Mouse (Mus musculus): ENCODE data around the gene Spock1.

Gene Spock1

GRCm38 (mm10) chr13:57721524-57722279, 186.4 kb downstream of the Spock1 start:
- DNase-seq: no peak

GRCm38 (mm10) chr13:57718087-57718486, 190.0 kb downstream of the Spock1 start:
- DNase-seq: no peak

GRCm38 (mm10) chr13:57712910-57713309, 195.2 kb downstream of the Spock1 start:
- no peak for DNase-seq

DNA sequence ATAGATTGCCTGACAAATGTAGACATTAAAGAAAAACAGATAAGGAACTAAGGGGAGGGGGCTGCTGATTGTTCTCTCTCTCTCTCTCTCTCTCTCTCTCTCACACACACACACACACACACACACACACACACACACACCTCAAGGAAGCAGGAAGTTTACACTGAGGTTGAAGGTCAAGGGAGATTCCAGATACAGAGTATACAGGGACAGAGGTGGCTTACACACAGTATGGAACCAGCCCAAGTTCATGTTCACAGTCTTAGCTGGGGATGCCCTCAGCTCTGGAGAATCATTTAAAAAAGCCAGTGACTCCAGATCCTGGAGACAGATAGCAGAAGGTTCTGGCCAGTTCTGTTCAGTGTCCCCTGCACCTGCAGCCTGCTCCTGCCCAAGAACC, 199.7 kb downstream of the Spock1 start:
- DNase-seq: no peak

DNA sequence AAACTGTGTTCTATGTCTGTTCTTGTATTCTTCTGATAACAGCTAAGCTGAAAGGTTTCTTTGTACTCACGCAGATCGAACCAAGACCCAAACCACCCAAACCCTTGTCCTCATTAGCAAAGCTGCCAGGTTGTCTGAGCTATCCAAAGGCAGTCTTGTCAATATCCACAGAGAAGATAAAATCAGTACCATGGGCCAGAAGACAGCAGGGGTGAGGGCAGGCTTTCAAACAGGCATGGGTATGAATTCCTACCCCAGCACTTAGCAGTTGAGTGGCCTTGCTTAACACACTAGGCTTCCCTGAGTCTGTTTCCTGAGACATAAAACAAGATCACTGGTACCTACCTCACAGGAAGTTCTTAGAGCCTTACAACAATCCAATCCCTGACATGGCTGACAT, 205.2 kb downstream of the Spock1 start:
- DNase-seq: no peak

- DNase-seq: no peak
These were observed 211.4 kb downstream of the Spock1 start for GRCm38 (mm10) chr13:57696685-57697084.

GRCm38 (mm10) chr13:57688926-57689325, 219.2 kb downstream of the Spock1 start:
- DNase-seq: no peak

- DNase-seq: no peak
These were observed 221.7 kb downstream of the Spock1 start for GRCm38 (mm10) chr13:57686437-57686836.

- no peak for DNase-seq
These were observed 222.9 kb downstream of the Spock1 start for GRCm38 (mm10) chr13:57685201-57685600.

GRCm38 (mm10) chr13:57679591-57679990, 228.5 kb downstream of the Spock1 start:
- DNase-seq: no peak

DNA sequence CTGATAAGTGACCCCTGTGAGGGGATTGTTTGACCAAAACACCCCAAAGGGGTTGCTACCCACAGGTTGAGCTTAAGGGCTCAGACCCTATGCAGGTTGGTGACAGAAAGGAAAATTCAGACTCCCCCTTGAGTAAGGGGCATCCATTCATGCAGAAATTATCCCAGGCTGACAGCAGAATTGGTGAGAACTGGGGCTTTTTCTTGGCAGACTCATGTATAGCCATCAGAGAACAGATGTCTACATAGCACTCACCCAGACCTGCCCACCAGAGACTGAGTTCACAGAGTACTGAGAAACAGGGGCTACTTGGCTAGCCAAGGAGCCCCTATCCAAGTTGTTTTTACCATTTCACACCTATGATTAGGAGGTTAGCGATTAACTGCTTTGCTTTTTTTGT, 231.3 kb downstream of the Spock1 start:
- no peak for DNase-seq

DNA sequence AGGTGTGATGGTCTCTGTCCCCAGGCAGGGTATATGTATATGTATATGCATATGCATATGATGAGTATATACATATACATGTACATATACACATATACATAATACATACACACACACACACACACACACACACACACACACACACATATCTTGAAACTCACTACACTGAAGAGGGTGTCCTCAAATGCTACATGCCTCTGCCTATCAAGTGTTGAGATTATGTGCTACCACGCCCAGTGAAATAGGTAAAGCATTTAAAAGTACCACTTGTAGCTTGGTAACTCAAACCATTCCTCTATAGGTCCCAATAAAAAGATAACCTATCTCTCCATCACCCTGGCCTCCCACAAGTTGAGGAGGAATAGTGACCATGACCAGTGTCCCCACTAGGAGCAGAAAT, 234.7 kb downstream of the Spock1 start:
- no peak for DNase-seq

GRCm38 (mm10) chr13:57672762-57673161, 235.4 kb downstream of the Spock1 start:
- DNase-seq: no peak

- no peak for DNase-seq
These were observed 236.2 kb downstream of the Spock1 start for GRCm38 (mm10) chr13:57671919-57672318.

GRCm38 (mm10) chr13:57671322-57671721, 236.8 kb downstream of the Spock1 start:
- no peak for DNase-seq

GRCm38 (mm10) chr13:57667621-57668020, 240.5 kb downstream of the Spock1 start:
- no peak for DNase-seq

DNA sequence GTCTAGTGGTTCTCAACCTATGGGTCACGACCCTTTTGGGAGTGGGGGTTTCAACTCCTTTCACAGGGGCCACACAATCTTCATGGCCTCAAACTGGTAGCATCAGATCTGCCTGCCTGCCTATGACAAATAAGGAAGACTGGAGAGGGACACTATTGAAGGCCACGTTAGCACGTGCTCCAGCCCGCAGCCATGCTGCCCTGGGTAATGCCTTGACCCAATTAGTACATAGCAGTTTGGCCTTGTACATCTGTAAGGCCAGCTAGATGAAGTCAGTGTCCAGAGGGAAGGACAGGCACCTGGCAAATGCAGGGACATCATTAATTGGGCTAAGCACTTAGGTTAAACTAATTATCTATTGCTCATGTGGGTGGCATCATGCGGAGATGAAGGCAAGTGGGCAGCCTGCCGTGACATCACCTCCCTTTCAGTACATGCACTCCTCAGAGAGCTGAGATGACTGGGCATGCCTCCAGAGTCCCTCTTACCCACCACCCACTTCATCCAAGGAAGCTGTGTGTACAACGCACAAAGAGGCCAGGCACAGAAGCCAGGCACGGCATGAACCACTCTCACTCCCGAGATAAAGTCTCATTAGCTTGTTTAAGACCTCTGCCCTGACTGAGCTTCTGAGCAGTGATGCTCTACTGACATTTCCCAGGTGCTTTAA, 241.8 kb downstream of the Spock1 start:
- DNase-seq: no peak

DNA sequence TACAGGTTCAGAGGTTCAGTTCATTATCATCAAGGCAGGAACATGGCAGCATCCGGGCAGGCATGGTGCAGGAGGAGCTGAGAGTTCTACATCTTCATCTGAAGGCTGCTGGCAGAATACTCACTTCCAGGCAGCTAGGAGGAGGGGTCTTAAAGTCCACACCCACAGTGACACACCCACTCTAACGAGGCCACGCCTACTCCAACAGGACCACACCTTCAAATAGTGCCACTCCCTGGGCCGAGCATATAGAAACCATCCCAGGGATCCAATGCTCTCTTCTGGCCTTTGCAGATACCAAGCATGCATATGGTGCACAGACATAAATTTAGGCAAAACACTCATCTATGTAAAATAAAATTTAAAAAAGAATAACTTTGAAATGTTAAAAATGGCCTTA, 245.6 kb downstream of the Spock1 start:
- DNase-seq: no peak

GRCm38 (mm10) chr13:57660523-57660922, 247.6 kb downstream of the Spock1 start:
- DNase-seq: no peak

GRCm38 (mm10) chr13:57659872-57660271, 248.3 kb downstream of the Spock1 start:
- no peak for DNase-seq

GRCm38 (mm10) chr13:57656606-57657005, 251.5 kb downstream of the Spock1 start:
- no peak for DNase-seq

- no peak for DNase-seq
These were observed 253.8 kb downstream of the Spock1 start for GRCm38 (mm10) chr13:57654362-57654761.

DNA sequence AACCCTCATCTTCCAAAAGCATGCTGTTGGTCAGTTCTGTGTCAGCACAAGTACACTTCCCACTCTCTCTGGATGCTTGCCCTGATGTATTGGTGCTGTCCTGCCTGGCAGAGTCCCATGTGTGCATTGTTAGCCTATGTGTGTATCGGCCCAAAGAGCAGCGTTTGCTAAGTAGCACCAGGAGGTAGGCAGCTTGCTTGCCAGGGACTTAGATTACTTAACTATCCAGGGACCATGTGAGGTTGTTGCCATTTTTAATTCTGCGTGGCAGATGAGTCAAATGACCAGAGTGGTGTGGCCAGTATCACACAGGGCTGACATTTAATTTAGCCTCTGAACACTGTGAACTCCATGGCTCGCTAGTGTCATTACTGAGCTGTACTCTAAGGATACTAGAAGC, 256.9 kb downstream of the Spock1 start:
- DNase-seq: no peak

DNA sequence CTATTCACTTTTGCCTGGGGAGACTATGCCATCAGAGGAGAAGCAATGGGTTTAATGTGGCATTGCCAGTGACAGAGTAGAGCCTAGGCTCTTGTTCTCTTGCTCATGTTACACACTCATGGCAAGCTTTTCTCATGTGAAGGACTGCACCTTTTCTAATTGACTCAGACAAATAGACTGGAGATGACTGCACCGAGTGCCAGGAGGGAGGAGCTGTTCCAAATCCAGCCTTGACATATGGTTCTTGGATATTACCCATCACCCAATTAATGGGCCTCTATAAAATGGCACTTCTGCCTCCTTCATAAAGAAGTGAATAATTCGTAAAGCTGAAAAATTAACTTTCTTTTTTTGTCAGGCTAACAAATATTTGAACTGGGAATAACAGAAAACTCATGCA, 259.3 kb downstream of the Spock1 start:
- DNase-seq: no peak

DNA sequence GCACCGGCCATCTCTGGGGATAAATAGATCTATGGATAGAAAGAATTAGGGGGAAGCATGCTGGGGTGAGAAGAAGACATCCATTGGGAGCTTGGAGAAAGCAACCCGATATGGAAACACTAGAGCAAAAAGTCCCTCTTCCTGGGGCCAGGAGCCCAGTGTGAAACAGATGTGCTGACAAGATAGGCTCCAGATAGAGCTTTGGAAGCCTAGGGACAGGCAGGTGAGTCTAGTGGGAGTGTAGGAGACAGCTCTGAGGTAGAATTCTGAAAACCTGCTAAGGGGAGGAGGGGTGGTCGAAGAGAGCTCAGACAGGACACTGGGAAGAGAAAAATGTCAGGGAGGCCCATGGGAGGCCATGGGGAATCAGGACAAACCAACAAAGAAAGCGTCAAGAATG, 260.7 kb downstream of the Spock1 start:
- DNase-seq: no peak

Data from lung, postnatal 14 days (tissue).